Mouse (Mus musculus) left cerebral cortex, adult 6 months (tissue): ENCODE data around the gene Sass6. TPM values are rescaled to one million over a fixed set of nuclear protein-coding genes. Genes with fewer than 3 reads are reported as not detected.

ENCODE experiments used
- long read RNA-seq, 2 experiments: library from polyadenylated mRNA; unstranded; transcript quantifications; one replicate each; pipeline ENCODE4 v2.0.0; 2019 to 2020
- polyA plus RNA-seq: library from polyadenylated mRNA; unstranded; fragments of <200 nt; fragmentation: Nextera tagmentation; gene quantifications from 2 replicates; pipeline ENCODE4 v1.2.3, GENCODE M21; 2021

Sass6 gene
- 1.5 and 2.3 TPM in 2 replicates for polyA plus RNA-seq
- long read RNA-seq, experiment 1, partial matches to known transcripts, result 4 of 9 reads
- long read RNA-seq, experiment 1, other reads (novel, unspliced or antisense), result 2 of 9 reads
- long read RNA-seq, experiment 2, partial matches to known transcripts, result 2 of 4 reads
- long read RNA-seq, experiment 2, other reads (novel, unspliced or antisense), result 1 of 4 reads

DNA sequence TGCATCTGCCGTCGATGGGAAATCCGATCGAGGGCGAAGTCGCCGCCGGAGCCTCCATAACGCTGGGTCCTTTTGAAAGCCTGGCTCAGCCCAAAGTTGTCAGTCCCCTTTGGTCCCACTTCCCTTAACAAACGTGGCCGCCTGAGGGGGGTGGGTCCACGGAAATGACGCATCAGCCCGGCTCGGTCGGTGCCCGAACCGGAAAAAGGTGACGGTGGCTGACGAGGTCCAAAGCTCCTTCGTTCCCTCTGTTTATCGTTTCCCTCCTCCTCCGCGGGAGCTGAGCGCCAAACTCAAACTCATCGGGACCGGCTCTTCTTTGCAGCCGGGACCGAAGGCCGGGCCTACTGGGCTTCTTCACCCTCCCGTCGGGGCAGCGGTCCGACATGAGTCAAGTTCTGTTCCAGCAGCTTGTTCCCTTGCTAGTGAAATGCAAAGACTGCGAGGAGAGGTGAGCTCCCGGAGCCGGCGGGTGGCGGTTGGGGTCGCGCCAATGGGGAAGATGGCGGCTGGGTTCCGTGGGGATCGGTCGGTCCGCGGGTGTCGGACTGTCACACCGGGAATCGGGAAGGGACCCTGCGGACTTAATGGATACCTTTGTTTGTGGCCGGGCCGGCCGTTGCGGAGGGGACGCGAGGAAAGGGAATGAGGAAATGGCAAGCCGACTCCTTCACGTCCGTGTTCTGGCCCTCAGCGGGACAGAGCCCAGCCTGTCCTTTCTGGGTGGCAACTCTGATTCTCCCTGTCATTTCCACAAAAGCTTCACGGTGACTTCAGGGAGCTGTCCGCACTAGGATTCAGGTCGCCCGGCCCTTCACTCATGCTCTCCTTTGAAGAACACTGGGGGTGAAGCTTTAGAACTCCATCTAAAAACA, at the start of gene Sass6:
TSS of gene Sass6 (plus strand) at position 255 of the 875 bp plus-strand sequence.

DNA sequence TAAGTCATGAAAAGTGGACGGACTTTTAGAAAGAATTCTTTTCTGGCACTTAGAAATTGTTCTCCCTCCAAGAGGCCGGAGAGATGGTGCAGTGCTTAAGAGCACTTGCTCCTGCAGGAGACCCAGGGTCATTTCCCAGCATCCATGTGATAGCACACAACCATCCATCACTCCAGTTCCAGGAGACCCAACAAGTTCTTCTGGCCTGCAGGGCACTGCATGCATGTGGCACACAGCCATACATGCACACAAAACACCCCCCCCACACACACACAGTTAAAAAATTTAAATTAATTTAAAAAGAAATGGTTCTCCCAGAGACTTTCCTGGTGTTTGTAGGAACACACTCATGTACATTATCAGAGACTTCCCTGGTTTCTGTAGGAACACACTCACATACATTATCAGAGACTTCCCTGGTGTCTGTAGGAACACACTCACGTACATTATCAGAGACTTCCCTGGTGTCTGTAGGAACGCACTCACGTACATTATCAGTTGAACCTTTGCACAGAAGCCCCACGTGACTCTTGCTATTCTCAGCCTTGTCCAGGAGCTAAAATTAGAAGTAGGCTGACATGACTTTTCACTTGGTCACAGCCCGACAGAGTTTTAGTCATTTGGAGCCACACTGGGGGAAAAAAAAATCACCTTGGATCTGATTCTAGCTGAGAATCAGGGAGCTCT, 32.2 kb upstream of the Sass6 start, which contains the start of gene Lrrc39:
TSS of gene Lrrc39 (plus strand) at position 566 of the 687 bp plus-strand sequence.

DNA sequence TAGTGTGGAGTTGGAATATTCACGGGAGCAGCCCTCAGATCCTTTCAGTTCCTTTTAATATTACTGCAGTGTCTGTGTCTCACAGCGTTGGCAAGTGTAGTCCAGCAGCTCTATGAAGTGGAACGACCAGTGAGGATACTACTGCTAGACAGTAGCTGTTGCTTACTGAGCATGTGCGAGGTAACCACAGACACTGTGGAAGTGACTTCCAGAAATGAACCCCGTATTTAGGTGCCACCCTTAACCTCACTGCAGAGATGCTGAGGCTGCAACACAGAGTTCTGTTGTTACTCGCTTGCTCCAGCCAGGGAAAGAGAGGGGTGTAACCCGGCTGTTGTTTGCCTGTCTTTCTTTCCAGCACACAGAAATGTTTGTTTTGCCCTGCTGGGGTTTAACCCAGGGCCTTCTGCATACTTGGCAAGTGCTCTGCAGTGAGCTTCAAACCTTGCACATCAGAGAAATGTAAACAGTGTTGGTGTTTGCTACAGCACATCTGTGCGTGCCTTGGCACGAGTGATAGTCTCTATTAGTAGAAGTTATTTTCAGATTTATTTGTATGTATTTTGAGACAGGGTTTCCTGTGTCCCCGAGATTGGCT, 19.6 kb downstream of the Sass6 start, which contains the start of gene Trmt13:
TSS of gene Trmt13 (minus strand) at position 293 of the 598 bp plus-strand sequence.

DNA sequence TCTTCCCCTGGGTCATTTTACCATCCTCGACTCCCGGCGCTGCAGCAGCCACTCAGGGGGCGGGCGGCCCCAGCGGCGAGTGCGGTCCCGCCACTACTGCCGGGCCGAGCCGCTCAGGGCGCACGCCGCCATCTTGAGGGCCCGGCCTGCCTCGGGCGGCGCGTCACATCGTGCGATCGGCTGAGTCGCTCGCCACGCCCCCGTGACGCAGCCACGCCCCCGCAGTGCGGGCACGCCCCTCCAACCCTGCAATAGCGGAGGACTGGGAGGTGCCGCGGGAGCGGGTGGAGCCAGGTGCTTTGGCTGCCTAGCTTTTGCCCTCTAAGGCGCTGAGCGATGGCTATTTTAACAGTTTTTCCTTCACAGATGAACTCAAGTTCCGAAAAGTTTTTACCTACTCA, 67.7 kb downstream of the Sass6 start, which contains the start of gene Mfsd14a:
TSS of gene Mfsd14a (minus strand) at position 215 of the 401 bp plus-strand sequence.

Other genes starting within 250 kb of the Sass6 start
- gene Cdc14a, start 170.9 kb upstream of the Sass6 start, polyA plus RNA-seq, result 1.0 and 1.3 TPM in 2 replicates
- gene Rtca, start 86.8 kb upstream of the Sass6 start, polyA plus RNA-seq, result 62.2 and 79.1 TPM in 2 replicates
- gene Dbt, start 81.9 kb upstream of the Sass6 start, polyA plus RNA-seq, result 10.3 and 12.2 TPM in 2 replicates
- 0.09 and 0.16 TPM in 2 replicates for gene Lrrc39, start 32.0 kb upstream of the Sass6 start, polyA plus RNA-seq
- 3.1 and 3.4 TPM in 2 replicates for gene Trmt13, start 19.6 kb downstream of the Sass6 start, polyA plus RNA-seq
- 43.9 and 54.5 TPM in 2 replicates for gene Mfsd14a, start 67.7 kb downstream of the Sass6 start, polyA plus RNA-seq
- gene Gm43191, start 86.3 kb downstream of the Sass6 start, polyA plus RNA-seq, result not detected in 2 replicates
- gene Slc35a3, start 117.8 kb downstream of the Sass6 start, polyA plus RNA-seq, result 4.3 and 16.2 TPM in 2 replicates
- gene Agl, start 213.2 kb downstream of the Sass6 start, polyA plus RNA-seq, result 5.8 and 7.5 TPM in 2 replicates